Mouse (Mus musculus) kidney, postnatal 36 days (tissue): ENCODE data around the gene Ces2b.
"Not testable (repeated sequence)": the region's sequence is repeated elsewhere in the genome, so short reads cannot be mapped to it uniquely, and the experiment has no call there.

ENCODE experiments used
- DNase-seq, 2 experiments: peaks; one replicate each; pipeline ENCODE4 v3.0.0; 2021 to 2022; ENCODE audit warnings: mixed read lengths in 2 of 2

Ces2b gene

DNA sequence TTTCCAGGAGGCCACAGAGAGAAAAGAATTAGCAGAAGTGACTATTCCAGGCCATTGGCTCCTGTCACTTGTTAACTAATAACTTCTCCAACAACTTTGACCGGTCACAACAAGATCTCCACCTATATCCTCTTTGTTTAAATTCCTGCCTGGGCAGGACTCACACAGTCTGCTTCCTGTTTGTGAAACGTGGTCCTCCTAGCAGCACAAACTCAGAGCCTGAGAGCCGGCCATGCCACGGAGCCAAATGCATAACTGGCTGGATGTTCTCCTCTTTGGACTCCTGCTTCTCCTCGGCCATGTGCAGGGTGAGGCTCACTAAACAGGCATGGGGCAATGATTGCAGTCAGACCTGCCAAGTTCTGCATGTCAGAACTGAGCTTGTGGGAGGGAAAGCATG is at the start of gene Ces2b:
Ces2b (plus strand) TSS at position 133 of the 400 bp plus-strand sequence.
- peak; percentile 41 to 48 for DNase-seq

DNA sequence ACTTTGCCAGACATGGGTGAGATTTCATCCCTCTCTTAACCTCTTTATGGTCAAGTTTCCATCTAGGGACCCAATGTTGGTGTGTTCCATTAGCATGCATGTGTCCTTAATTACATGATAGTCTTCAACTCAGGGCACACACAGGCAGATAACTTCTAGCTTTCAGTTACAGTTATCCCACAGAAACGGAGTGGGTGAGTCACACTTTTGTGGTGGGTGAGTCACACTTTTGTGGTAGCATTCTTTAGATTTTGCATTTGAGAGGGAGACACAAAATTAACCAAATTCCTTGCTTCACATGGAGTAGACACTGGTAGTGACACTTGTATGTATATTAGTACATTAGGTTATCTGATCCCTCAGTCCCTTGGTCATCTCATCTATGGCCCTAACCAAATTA is 44.3 kb upstream of the Ces2b start:
- no peak for DNase-seq

DNA sequence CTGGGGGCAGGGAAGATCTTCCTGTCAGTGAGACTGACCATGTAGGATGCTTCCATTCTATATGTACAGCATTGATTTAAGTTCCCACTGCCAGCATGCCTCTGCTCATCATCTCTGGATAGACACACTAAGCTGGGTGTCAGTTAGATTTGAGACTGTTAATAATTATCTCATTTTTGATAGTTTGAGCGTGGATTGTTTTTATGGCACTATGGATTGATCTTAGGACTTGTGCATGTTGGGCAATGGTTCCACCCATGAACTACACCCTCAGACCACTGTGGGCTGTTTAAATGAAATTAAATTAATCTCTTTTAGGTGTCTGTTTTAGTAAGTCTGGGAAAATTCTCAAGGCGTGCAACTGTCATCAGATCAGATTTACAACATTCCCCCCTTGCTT is 42.4 kb upstream of the Ces2b start:
- DNase-seq: no peak

GRCm38 (mm10) chr8:104789886-104790680 is 41.3 kb upstream of the Ces2b start:
- peak; percentile 51 to 63 for DNase-seq

DNA sequence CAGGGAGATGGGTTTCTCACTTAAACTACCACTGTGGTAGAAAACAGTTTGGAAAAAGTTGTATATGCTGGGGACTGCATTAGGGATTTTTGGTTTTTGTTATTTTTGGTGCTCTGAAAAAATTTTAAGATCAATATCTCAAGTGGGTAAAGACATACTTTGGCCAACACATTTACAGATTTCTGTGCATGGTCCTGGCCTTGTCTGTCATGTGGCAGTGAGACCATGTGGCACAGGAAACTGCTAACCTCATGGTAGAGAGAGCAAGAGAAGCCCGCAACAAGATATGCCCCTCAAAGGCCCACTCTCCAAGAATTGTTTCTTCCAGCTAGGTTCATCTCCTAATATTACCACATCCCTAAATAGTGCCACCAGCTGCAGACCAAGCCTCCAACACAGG is 32.0 kb upstream of the Ces2b start:
- DNase-seq: no peak

DNA sequence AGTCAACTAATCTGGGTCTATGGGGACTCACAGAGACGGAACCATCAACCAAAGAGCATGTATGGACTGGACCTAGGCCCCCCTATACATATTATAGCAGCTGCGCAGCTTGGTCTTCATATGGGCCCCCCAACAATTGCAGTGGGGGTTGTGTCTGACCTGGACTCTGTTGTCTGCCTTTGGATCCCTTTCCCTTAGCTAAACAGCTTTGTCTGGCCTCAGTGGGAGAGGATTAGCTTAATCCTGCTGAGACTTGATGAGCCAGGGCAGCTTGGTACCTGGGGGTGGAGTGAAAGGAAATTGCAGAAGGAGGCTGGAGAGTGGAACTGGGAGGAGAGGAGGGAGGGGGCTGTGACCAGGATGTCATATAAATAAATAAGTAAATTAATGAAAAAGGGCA is 25.2 kb upstream of the Ces2b start:
- DNase-seq: no peak

GRCm38 (mm10) chr8:104808542-104809413 is 22.6 kb upstream of the Ces2b start:
- DNase-seq: no peak

DNA sequence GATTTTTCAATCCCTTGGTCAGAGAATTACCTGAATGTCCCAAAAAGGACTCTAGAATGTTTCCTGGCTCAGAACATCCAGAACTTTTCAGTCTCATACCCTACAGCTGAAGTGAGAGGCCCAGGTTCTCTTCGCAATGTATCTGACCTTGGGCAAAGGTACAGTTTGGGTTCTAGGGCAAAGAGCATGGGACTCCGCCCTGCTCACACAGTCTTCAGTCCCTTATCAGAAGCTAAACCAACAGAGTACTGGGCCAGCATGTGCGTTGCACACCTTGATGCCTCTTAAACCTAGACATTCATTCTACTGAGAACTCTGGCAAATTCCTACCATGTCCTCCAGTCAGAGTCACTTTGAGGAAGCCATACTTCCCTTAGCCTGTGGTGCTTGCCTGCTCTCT is 21.9 kb upstream of the Ces2b start:
- DNase-seq: no peak

GRCm38 (mm10) chr8:104826912-104827311 is 4.5 kb upstream of the Ces2b start:
- DNase-seq: peak; percentile 8 to 9

DNA sequence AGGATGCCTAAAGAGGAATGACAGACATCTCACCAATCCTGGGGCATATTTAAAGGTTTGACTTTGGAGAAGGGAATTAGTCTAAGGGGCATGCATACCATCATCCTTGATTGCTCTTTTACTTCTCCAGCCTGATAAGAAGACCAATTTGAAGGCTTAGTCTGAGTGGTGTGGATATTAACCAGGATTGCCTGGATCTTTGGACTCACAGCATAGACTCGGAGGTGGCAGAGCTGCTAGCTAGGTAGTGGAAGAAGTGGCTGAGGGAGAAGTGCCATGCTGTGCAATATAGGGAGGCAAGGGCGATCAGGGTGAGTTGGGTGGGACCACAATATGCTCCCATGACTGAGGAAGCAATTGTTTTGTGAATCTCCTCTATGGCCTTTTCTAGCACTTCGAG is 3.2 kb upstream of the Ces2b start:
- DNase-seq: peak; percentile 15 to 33

- DNase-seq: no peak
These were observed 10.1 kb downstream of the Ces2b start for GRCm38 (mm10) chr8:104841360-104842078.

DNA sequence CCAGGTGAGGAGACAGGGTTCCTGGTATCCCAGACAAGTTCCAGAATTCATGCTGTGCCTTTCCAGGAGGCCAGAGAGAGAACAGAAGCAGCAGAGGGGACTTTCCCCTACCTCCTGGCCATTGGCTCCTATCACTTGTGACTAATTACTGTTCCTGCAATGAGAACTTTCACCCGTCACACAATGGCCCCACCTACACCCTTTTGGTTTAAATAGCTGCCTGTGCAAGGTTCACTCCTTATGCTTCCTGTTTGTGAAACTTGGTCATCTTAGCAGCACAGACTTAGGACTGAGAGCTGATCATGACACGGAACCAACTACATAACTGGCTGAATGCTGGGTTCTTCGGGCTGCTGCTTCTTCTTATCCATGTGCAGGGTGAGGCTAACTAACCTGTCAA is 15.5 kb downstream of the Ces2b start, which contains the start of gene Ces2c:
Ces2c (plus strand) TSS at position 238 of the 400 bp plus-strand sequence.
- peak; percentile 59 to 62 for DNase-seq

GRCm38 (mm10) chr8:104847741-104848462 is 16.5 kb downstream of the Ces2b start:
- DNase-seq: no peak

GRCm38 (mm10) chr8:104866844-104867531 is 35.6 kb downstream of the Ces2b start:
- DNase-seq: not testable (repeated sequence)

DNA sequence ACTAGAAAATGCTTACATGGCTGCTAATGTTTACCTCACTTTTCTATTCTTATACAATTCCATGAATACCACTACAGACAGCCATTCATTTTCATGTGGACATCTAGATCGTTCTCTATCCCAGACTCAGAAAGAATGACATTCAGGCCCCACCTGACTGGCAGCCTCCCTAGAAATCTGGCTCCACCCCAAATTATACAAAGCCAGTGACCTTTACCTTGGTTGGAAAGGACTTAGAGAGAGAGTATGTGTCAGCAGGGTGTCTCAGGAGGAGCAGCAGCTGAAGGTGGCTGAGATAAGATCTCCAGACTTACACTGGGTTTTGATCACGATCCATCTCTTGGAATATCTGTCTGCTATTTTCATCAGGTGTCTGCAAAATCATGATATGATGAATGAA is 37.5 kb downstream of the Ces2b start:
- not testable (repeated sequence) for DNase-seq

DNA sequence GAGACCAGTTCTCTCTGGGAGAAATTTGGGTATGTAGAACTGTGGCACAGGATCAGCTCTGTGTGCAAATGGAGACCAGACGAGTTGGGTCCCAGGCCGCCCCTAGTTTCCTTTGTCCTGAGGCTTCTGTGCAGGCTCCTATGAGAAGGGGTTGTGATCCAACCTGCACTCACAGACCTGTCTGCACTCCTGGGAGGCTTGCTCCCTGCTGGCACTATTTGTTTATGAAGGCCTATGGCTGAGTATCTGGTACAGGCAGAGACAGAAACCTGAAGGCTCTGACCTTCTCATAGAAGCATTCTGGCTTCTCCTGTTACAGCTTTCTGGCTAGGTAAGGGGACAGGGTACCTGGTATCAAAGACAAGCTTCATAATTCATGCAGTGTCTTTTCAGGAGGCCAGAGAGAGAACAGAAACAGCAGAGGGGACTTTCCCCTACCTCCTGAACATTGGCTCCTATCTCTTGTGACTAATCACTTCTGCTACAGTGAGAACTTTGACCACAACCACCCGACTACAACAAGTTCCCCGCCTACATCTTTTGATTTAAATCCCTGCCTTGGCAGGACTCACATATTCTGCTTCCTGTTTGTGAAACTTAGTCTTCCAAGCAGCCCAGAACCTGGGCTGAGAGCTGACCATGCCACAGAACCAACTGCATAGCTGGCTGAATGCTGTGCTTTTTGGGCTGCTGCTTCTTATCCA is 55.0 kb downstream of the Ces2b start:
- not testable (repeated sequence) for DNase-seq
